Mouse (Mus musculus): ENCODE measurements around the gene Timp4. TPM values are rescaled to one million over a fixed set of nuclear protein-coding genes. Genes with fewer than 3 reads are reported as not detected.

Gene Timp4
- polyA plus RNA-seq, 1 experiment from 2014 or later = 0.12 TPM

DNA sequence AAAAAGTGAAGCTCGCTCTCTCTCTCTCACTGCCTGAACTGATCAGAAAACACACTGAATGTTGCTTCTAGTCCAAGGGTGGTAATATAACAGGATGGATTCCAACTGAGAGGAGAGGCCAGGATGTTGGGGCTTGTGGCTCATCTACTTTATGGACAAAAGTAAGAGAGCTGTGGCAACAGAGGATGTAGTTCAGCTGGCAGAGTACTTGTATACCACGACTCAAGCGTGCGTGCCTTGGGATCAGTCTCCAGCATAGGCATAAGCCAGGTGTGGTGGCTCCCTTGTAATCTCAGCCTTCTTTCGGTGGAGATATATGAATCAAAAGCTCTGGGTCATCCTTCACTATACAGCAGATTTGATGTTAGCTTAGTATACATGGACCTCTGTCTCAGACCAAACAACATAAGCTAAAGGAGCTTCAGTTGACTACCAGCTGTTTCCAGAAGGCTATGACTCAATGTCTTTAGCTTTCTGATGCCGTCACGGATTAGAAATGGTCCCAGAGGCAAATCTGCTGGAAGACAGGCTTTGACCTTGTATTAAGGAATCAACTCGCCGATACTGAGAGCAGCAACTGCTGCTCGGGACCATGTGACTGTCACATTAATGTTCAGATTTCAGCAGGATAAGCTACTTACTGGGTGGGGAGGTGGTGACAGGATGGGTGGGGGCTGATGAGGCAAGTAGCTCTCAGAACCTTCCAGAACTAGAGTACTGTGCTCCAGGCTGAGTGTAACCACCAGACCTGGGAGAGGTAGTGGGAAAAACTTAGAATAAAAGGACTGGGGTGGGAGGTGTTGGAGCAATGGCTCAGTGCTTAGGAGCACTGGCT, 16.8 kb upstream of the Timp4 start:
- Histone ChIP-seq H3K4me3 (ENCODE audit: low read depth, low read length) (no peak overlapping the region), H3K27me3 (replicated peaks; ENCODE audit: control insufficient read depth, insufficient read depth, low read length) (no peaks in the 10 kb centered on the region), H3K9ac (ENCODE audit: low read length) (no peak overlapping the region), H3K4me2 (ENCODE audit: low read length) (no peak overlapping the region), H3K36me3 (ENCODE audit: control insufficient read depth, insufficient read depth, low read length) (no peaks in the 10 kb centered on the region), H3K9me3 (ENCODE audit: control insufficient read depth, low read length) (no peaks in the 10 kb centered on the region), H3K27ac (ENCODE audit: low read depth) (no peak overlapping the region), H3K4me1 (replicated peaks; ENCODE audit: control insufficient read depth, insufficient read depth, low read length) (0 out of 2 replicates have a peak, but pooled peaks cover 8% of the 10 kb centered on the region)
- no peak for ATAC-seq (replicated peaks; ENCODE audit: low FRiP score, low TSS enrichment, low read depth)
- no peak for DNase-seq (ENCODE audit: low spot score)
- 89% methylated on average over 10 of the region's 10 CpGs for WGBS

- WGBS = 53% methylated on average over 2 of the region's 2 CpGs
- H3K4me1 ChIP-seq (replicated peaks; ENCODE audit: control insufficient read depth, insufficient read depth, low read length) = 0 out of 2 replicates have a peak, but pooled peaks cover 8% of the 10 kb centered on the region
- no peak overlapping the region for H3K9ac ChIP-seq (ENCODE audit: low read length)
- no peaks in the 10 kb centered on the region for H3K27me3 ChIP-seq (replicated peaks; ENCODE audit: control insufficient read depth, insufficient read depth, low read length)
- no peaks in the 10 kb centered on the region for H3K36me3 ChIP-seq (ENCODE audit: control insufficient read depth, insufficient read depth, low read length)
- H3K9me3 ChIP-seq (ENCODE audit: control insufficient read depth, low read length) = no peaks in the 10 kb centered on the region
- no peak overlapping the region for H3K4me3 ChIP-seq (ENCODE audit: low read depth, low read length)
- peak; percentile 71; the same call in 1 of the 2 replicates for ATAC-seq (replicated peaks; ENCODE audit: low FRiP score, low TSS enrichment, low read depth)
- peak; percentile 82 for DNase-seq (ENCODE audit: low spot score)
- no peak overlapping the region for H3K27ac ChIP-seq (ENCODE audit: low read depth)
- no peak overlapping the region for H3K4me2 ChIP-seq (ENCODE audit: low read length)
Measured at GRCm38 (mm10) chr6:115267916-115268315, 15.9 kb upstream of the Timp4 start.

DNA sequence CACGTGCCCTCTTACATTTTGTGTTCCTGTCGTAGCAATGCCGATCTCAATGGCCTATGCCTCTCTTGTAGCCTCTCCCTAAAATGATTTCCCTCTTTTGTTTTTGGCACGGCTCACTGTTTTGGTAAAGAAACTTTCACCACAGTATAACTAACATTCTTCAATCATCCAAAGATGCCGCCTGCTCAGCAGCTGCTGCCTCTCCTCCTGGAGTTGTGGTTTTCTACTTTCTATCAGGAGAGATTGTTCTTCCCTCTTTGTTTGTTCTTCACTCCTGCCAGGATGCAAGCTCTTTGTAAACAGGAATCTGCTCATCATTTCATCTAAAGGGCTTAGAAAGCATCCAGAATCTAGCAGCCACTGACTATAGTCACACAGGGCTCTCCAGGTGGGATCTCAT, 14.8 kb upstream of the Timp4 start:
- no peak for DNase-seq (ENCODE audit: low spot score)
- Histone ChIP-seq H3K4me3 (ENCODE audit: low read depth, low read length) (no peak overlapping the region), H3K4me2 (ENCODE audit: low read length) (no peak overlapping the region), H3K9ac (ENCODE audit: low read length) (no peak overlapping the region), H3K27me3 (replicated peaks; ENCODE audit: control insufficient read depth, insufficient read depth, low read length) (no peaks in the 10 kb centered on the region), H3K4me1 (replicated peaks; ENCODE audit: control insufficient read depth, insufficient read depth, low read length) (0 out of 2 replicates have a peak, but pooled peaks cover 5% of the 10 kb centered on the region), H3K36me3 (ENCODE audit: control insufficient read depth, insufficient read depth, low read length) (no peaks in the 10 kb centered on the region), H3K27ac (ENCODE audit: low read depth) (no peak overlapping the region), H3K9me3 (ENCODE audit: control insufficient read depth, low read length) (no peaks in the 10 kb centered on the region)
- ATAC-seq (replicated peaks; ENCODE audit: low FRiP score, low TSS enrichment, low read depth) = no peak
- WGBS = 84% methylated on average over 5 of the region's 5 CpGs

DNA sequence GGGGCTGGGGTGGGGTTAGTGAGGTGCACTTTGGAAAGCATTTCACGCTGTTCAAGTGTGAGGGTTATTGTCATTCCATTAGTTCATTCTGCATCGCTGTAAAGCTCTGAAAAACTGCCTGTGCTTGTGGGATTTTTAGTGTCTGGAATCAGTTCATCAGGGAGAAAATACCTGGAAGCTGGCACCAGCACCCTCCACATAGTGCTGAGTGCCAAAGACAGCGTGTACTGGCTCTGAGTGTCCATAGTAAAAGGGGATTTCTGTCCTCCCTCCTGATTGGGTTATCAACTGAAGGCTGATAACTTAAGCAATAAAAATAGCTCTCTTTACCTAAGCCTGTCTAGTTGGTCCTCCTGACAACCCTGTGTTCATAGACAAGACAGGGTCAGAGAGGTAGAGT, 8.5 kb upstream of the Timp4 start:
- no peaks in the 10 kb centered on the region for H3K27me3 ChIP-seq (replicated peaks; ENCODE audit: control insufficient read depth, insufficient read depth, low read length)
- no peak overlapping the region for H3K27ac ChIP-seq (ENCODE audit: low read depth)
- H3K36me3 ChIP-seq (ENCODE audit: control insufficient read depth, insufficient read depth, low read length) = no peaks in the 10 kb centered on the region
- no peaks in the 10 kb centered on the region for H3K4me1 ChIP-seq (replicated peaks; ENCODE audit: control insufficient read depth, insufficient read depth, low read length)
- H3K9me3 ChIP-seq (ENCODE audit: control insufficient read depth, low read length) = no peaks in the 10 kb centered on the region
- ATAC-seq (replicated peaks; ENCODE audit: low FRiP score, low TSS enrichment, low read depth) (no peak), DNase-seq (ENCODE audit: low spot score) (no peak)
- H3K9ac ChIP-seq (ENCODE audit: low read length) = no peak overlapping the region
- H3K4me2 ChIP-seq (ENCODE audit: low read length) = no peak overlapping the region
- H3K4me3 ChIP-seq (ENCODE audit: low read depth, low read length) = no peak overlapping the region
- WGBS = 74% methylated on average over 3 of the region's 3 CpGs

- H3K4me3 ChIP-seq (ENCODE audit: low read depth, low read length) = no peak overlapping the region
- no peak overlapping the region for H3K9ac ChIP-seq (ENCODE audit: low read length)
- H3K36me3 ChIP-seq (ENCODE audit: control insufficient read depth, insufficient read depth, low read length) = no peaks in the 10 kb centered on the region
- no peak overlapping the region for H3K27ac ChIP-seq (ENCODE audit: low read depth)
- no peaks in the 10 kb centered on the region for H3K9me3 ChIP-seq (ENCODE audit: control insufficient read depth, low read length)
- peaks cover 9% of the 10 kb centered on the region for H3K4me1 ChIP-seq (replicated peaks; ENCODE audit: control insufficient read depth, insufficient read depth, low read length)
- H3K4me2 ChIP-seq (ENCODE audit: low read length) = no peak overlapping the region
- ATAC-seq (replicated peaks; ENCODE audit: low FRiP score, low TSS enrichment, low read depth) (no peak), DNase-seq (ENCODE audit: low spot score) (no peak)
- no peaks in the 10 kb centered on the region for H3K27me3 ChIP-seq (replicated peaks; ENCODE audit: control insufficient read depth, insufficient read depth, low read length)
- WGBS = 75% methylated on average over 3 of the region's 3 CpGs
Measured at GRCm38 (mm10) chr6:115255171-115255570, 3.2 kb upstream of the Timp4 start.

DNA sequence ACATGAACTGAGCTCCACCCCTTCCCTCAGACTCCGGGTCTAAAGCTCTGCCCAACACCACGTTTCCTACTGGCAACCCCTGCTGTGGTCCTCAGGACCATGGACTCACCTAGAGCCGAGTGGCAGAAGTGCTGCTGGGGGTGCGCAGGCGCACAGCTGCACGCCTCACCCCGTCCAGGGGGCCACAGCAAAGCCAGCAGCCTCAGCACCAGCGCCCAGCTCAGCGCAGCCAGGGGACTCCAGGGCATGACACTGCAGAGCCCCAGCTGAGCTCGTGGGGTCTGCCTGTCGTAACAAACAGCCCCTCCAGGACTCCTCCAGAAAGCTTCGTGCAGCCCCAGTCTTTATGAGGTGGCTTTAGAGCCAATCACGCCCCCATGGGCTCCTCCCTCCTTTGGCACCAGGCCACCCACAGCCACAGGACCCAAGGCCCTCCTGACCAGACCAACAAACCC, 447 bp downstream of the Timp4 start:
- peak overlapping the region; percentile 14 for H3K4me3 ChIP-seq (ENCODE audit: low read depth, low read length)
- H3K36me3 ChIP-seq (ENCODE audit: control insufficient read depth, insufficient read depth, low read length) = no peaks in the 10 kb centered on the region
- no peak overlapping the region for H3K9ac ChIP-seq (ENCODE audit: low read length)
- H3K4me1 ChIP-seq (replicated peaks; ENCODE audit: control insufficient read depth, insufficient read depth, low read length) = peaks cover 9% of the 10 kb centered on the region
- no peaks in the 10 kb centered on the region for H3K9me3 ChIP-seq (ENCODE audit: control insufficient read depth, low read length)
- WGBS = 4% methylated on average over 13 of the region's 13 CpGs
- DNase-seq (ENCODE audit: low spot score) (peak; percentile 56), ATAC-seq (replicated peaks; ENCODE audit: low FRiP score, low TSS enrichment, low read depth) (0 out of 2 replicates have a peak, but pooled peaks have one; percentile 19)
- no peaks in the 10 kb centered on the region for H3K27me3 ChIP-seq (replicated peaks; ENCODE audit: control insufficient read depth, insufficient read depth, low read length)
- peak overlapping the region; percentile 42 for H3K4me2 ChIP-seq (ENCODE audit: low read length)
- no peak overlapping the region for H3K27ac ChIP-seq (ENCODE audit: low read depth)

- no peaks in the 10 kb centered on the region for H3K4me1 ChIP-seq (replicated peaks; ENCODE audit: control insufficient read depth, insufficient read depth, low read length)
- no peaks in the 10 kb centered on the region for H3K36me3 ChIP-seq (ENCODE audit: control insufficient read depth, insufficient read depth, low read length)
- no peak for DNase-seq (ENCODE audit: low spot score)
- 70% methylated on average over 3 of the region's 3 CpGs for WGBS
- no peak overlapping the region for H3K4me3 ChIP-seq (ENCODE audit: low read depth, low read length)
- H3K4me2 ChIP-seq (ENCODE audit: low read length) = no peak overlapping the region
- no peak for ATAC-seq (replicated peaks; ENCODE audit: low FRiP score, low TSS enrichment, low read depth)
- H3K9me3 ChIP-seq (ENCODE audit: control insufficient read depth, low read length) = no peaks in the 10 kb centered on the region
- no peak overlapping the region for H3K9ac ChIP-seq (ENCODE audit: low read length)
- no peak overlapping the region for H3K27ac ChIP-seq (ENCODE audit: low read depth)
- no peaks in the 10 kb centered on the region for H3K27me3 ChIP-seq (replicated peaks; ENCODE audit: control insufficient read depth, insufficient read depth, low read length)
Measured at GRCm38 (mm10) chr6:115245500-115246058, 6.4 kb downstream of the Timp4 start.

DNA sequence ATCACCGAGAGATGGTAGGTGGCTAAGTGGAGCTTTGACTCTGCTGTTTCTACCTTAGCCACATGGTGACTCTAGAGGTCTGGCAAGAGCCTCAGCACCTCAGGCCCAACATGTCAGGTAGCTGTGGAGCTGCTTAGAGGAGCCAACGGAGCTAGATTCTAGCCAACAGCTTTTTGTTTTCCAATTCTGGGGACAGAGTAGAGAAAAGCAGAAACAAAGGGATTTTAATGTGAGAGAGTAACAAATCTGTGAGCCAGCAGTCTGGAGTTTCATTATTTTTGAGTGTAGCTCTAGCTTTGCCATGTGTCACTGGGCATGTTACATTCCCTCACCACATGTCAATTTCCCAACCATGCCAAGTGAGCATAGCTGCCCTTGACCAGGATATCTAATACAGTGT, 7.8 kb downstream of the Timp4 start:
- Histone ChIP-seq H3K9ac (ENCODE audit: low read length) (no peak overlapping the region), H3K27ac (ENCODE audit: low read depth) (no peak overlapping the region), H3K36me3 (ENCODE audit: control insufficient read depth, insufficient read depth, low read length) (no peaks in the 10 kb centered on the region), H3K4me2 (ENCODE audit: low read length) (no peak overlapping the region), H3K4me1 (replicated peaks; ENCODE audit: control insufficient read depth, insufficient read depth, low read length) (no peaks in the 10 kb centered on the region), H3K27me3 (replicated peaks; ENCODE audit: control insufficient read depth, insufficient read depth, low read length) (no peaks in the 10 kb centered on the region), H3K9me3 (ENCODE audit: control insufficient read depth, low read length) (no peaks in the 10 kb centered on the region), H3K4me3 (ENCODE audit: low read depth, low read length) (no peak overlapping the region)
- DNase-seq (ENCODE audit: low spot score) (peak; percentile 9), ATAC-seq (replicated peaks; ENCODE audit: low FRiP score, low TSS enrichment, low read depth) (no peak)
- 76% methylated on average over 2 of the region's 2 CpGs for WGBS
